Mouse (Mus musculus): ENCODE data around the gene 4930562C15Rik. TPM values are rescaled to one million over a fixed set of nuclear protein-coding genes. Genes with fewer than 3 reads are reported as not detected.

The 4930562C15Rik gene
- polyA plus RNA-seq, 1 experiment from 2014 or later, result 0.93 TPM

DNA sequence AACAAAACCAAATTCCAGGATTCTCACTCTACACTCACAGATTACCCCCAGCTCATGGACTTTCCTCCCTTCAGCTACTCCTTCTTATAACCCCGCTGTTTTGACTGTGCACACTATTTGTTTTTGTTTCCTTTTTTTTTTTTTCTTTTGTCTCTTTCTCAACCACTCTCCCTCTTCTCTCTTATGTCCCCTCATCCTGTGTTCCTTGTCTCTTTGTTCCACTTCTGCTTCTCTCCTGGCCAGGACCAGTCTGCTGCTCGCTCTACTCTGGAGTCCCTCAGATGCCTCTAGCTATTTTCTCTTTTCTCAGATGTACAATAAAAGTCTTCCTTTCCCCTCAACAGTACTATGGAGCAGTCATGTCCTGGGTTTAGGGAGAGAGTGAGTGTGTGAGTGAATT lies 67.2 kb downstream of the 4930562C15Rik start:
- Histone ChIP-seq H3K4me2 (ENCODE audit: low read depth, severe bottlenecking) (no peak overlapping the region), H3K27ac (replicated peaks; ENCODE audit: low read depth, low read length) (no peak overlapping the region), H3K9ac (ENCODE audit: low read length) (no peak overlapping the region), H3K36me3 (ENCODE audit: control insufficient read depth, insufficient read depth, low read length) (0 out of 2 replicates have a peak, but pooled peaks cover under 1% of the 10 kb centered on the region), H3K27me3 (ENCODE audit: control insufficient read depth, insufficient read depth, low read length) (no peaks in the 10 kb centered on the region), H3K9me3 (ENCODE audit: control insufficient read depth, low read length) (no peaks in the 10 kb centered on the region), H3K4me1 (ENCODE audit: control insufficient read depth, insufficient read depth, low read length) (no peaks in the 10 kb centered on the region), H3K4me3 (ENCODE audit: low read depth, low read length) (no peak overlapping the region)
- ATAC-seq (ENCODE audit: insufficient number of reproducible peaks, low FRiP score, low TSS enrichment, low read depth) (no peak), DNase-seq (ENCODE audit: low spot score) (no peak)
- WGBS, result 93% methylated on average over 2 of the region's 2 CpGs

DNA sequence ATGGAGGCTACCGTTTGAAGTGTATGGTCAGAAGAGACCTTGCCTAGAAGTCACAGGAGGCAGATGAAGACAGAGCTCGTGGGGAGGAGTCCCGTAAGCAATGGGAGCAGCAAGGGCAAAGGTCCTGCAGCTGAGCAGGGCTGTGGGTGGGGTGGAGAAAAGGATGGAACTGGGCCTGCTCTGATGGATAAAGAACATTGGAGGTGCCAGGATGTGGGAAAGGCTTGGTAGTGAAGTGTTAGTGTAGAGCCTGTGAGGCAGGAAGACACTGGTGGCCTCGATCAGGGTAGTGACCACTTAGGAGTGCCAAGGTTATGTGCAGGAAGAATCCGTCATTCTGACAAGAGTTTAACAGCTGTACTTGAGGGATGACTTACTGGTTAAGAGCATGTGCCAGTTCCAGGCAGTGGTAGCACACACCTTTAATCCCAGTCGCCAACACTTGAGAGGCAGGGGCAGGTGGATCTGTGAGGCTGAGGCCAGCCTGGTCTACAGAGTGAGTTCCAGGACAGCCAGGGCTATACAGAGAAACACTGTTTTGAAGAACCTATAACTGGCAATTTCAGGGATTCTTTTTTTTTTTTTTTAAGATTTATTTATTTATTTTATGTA lies 68.4 kb downstream of the 4930562C15Rik start:
- H3K27ac ChIP-seq (replicated peaks; ENCODE audit: low read depth, low read length), result no peak overlapping the region
- WGBS, result 81% methylated on average over 6 of the region's 6 CpGs
- ATAC-seq (ENCODE audit: insufficient number of reproducible peaks, low FRiP score, low TSS enrichment, low read depth), result no peak

GRCm38 (mm10) chr16:4904878-4905277 lies 69.7 kb downstream of the 4930562C15Rik start:
- DNase-seq (ENCODE audit: low spot score), result no peak
- Histone ChIP-seq H3K4me1 (ENCODE audit: control insufficient read depth, insufficient read depth, low read length) (no peaks in the 10 kb centered on the region), H3K27ac (replicated peaks; ENCODE audit: low read depth, low read length) (no peak overlapping the region), H3K4me3 (ENCODE audit: low read depth, low read length) (no peak overlapping the region), H3K9me3 (ENCODE audit: control insufficient read depth, low read length) (no peaks in the 10 kb centered on the region), H3K27me3 (ENCODE audit: control insufficient read depth, insufficient read depth, low read length) (no peaks in the 10 kb centered on the region), H3K9ac (ENCODE audit: low read length) (no peak overlapping the region), H3K4me2 (ENCODE audit: low read depth, severe bottlenecking) (no peak overlapping the region), H3K36me3 (ENCODE audit: control insufficient read depth, insufficient read depth, low read length) (0 out of 2 replicates have a peak, but pooled peaks cover 4% of the 10 kb centered on the region)
- 86% methylated on average over 3 of the region's 3 CpGs for WGBS
- no peak for ATAC-seq (ENCODE audit: insufficient number of reproducible peaks, low FRiP score, low TSS enrichment, low read depth)

More for the DNA sequence above, 68.4 kb downstream of the 4930562C15Rik start:
- Histone ChIP-seq H3K9me3 (ENCODE audit: control insufficient read depth, low read length) (no peaks in the 10 kb centered on the region), H3K36me3 (ENCODE audit: control insufficient read depth, insufficient read depth, low read length) (0 out of 2 replicates have a peak, but pooled peaks cover 2% of the 10 kb centered on the region), H3K4me2 (ENCODE audit: low read depth, severe bottlenecking) (no peak overlapping the region), H3K27me3 (ENCODE audit: control insufficient read depth, insufficient read depth, low read length) (no peaks in the 10 kb centered on the region), H3K9ac (ENCODE audit: low read length) (no peak overlapping the region), H3K4me3 (ENCODE audit: low read depth, low read length) (no peak overlapping the region), H3K4me1 (ENCODE audit: control insufficient read depth, insufficient read depth, low read length) (no peaks in the 10 kb centered on the region)
- DNase-seq (ENCODE audit: low spot score), result no peak

GRCm38 (mm10) chr16:4905591-4905990 lies 70.4 kb downstream of the 4930562C15Rik start:
- H3K4me1 ChIP-seq (ENCODE audit: control insufficient read depth, insufficient read depth, low read length), result no peaks in the 10 kb centered on the region
- no peak overlapping the region for H3K27ac ChIP-seq (replicated peaks; ENCODE audit: low read depth, low read length)
- ATAC-seq (ENCODE audit: insufficient number of reproducible peaks, low FRiP score, low TSS enrichment, low read depth), result no peak
- H3K36me3 ChIP-seq (ENCODE audit: control insufficient read depth, insufficient read depth, low read length), result peaks cover 4% of the 10 kb centered on the region; the same call in 1 of the 2 replicates
- no peak overlapping the region for H3K9ac ChIP-seq (ENCODE audit: low read length)
- H3K4me2 ChIP-seq (ENCODE audit: low read depth, severe bottlenecking), result no peak overlapping the region
- no peaks in the 10 kb centered on the region for H3K27me3 ChIP-seq (ENCODE audit: control insufficient read depth, insufficient read depth, low read length)
- 9% methylated on average over 1 of the region's 1 CpGs for WGBS
- no peaks in the 10 kb centered on the region for H3K9me3 ChIP-seq (ENCODE audit: control insufficient read depth, low read length)
- H3K4me3 ChIP-seq (ENCODE audit: low read depth, low read length), result no peak overlapping the region
- no peak for DNase-seq (ENCODE audit: low spot score)

DNA sequence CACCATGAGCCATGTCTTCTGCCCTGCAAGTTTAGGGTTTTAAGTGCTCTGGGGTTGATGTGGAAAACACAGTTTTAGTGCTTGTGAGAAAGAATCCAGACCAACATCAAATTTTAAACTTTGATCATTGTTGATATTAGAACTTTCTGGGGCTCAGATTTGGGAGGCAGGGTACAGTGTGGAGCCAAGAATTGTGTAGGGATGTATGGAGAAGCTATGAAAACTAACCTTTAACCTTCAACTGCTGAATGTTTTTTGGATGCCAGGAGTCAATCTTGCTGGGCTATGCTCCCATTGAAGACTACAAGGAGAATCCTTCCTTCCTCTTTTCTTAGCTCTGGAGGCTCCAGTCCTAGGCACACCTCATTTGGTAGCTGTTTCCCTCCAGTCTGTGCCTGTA lies 71.3 kb downstream of the 4930562C15Rik start:
- no peak overlapping the region for H3K27ac ChIP-seq (replicated peaks; ENCODE audit: low read depth, low read length)
- no peak overlapping the region for H3K4me3 ChIP-seq (ENCODE audit: low read depth, low read length)
- no peak for DNase-seq (ENCODE audit: low spot score)
- no peak overlapping the region for H3K4me2 ChIP-seq (ENCODE audit: low read depth, severe bottlenecking)
- peaks cover 10% of the 10 kb centered on the region for H3K36me3 ChIP-seq (ENCODE audit: control insufficient read depth, insufficient read depth, low read length)
- no peak for ATAC-seq (ENCODE audit: insufficient number of reproducible peaks, low FRiP score, low TSS enrichment, low read depth)
- no peaks in the 10 kb centered on the region for H3K9me3 ChIP-seq (ENCODE audit: control insufficient read depth, low read length)
- H3K27me3 ChIP-seq (ENCODE audit: control insufficient read depth, insufficient read depth, low read length), result no peaks in the 10 kb centered on the region
- H3K9ac ChIP-seq (ENCODE audit: low read length), result no peak overlapping the region
- no peaks in the 10 kb centered on the region for H3K4me1 ChIP-seq (ENCODE audit: control insufficient read depth, insufficient read depth, low read length)

- Histone ChIP-seq H3K4me3 (ENCODE audit: low read depth, low read length) (no peak overlapping the region), H3K27me3 (ENCODE audit: control insufficient read depth, insufficient read depth, low read length) (no peaks in the 10 kb centered on the region), H3K4me2 (ENCODE audit: low read depth, severe bottlenecking) (no peak overlapping the region), H3K27ac (replicated peaks; ENCODE audit: low read depth, low read length) (no peak overlapping the region), H3K9me3 (ENCODE audit: control insufficient read depth, low read length) (no peaks in the 10 kb centered on the region), H3K4me1 (ENCODE audit: control insufficient read depth, insufficient read depth, low read length) (no peaks in the 10 kb centered on the region), H3K36me3 (ENCODE audit: control insufficient read depth, insufficient read depth, low read length) (peaks cover 14% of the 10 kb centered on the region), H3K9ac (ENCODE audit: low read length) (no peak overlapping the region)
- ATAC-seq (ENCODE audit: insufficient number of reproducible peaks, low FRiP score, low TSS enrichment, low read depth) (no peak), DNase-seq (ENCODE audit: low spot score) (no peak)
- WGBS, result 78% methylated on average over 2 of the region's 2 CpGs
Measured at GRCm38 (mm10) chr16:4907386-4907785, 72.2 kb downstream of the 4930562C15Rik start.

GRCm38 (mm10) chr16:4907972-4908371 lies 72.8 kb downstream of the 4930562C15Rik start:
- Histone ChIP-seq H3K4me3 (ENCODE audit: low read depth, low read length) (no peak overlapping the region), H3K4me2 (ENCODE audit: low read depth, severe bottlenecking) (no peak overlapping the region), H3K36me3 (ENCODE audit: control insufficient read depth, insufficient read depth, low read length) (peaks cover 14% of the 10 kb centered on the region), H3K27ac (replicated peaks; ENCODE audit: low read depth, low read length) (no peak overlapping the region), H3K4me1 (ENCODE audit: control insufficient read depth, insufficient read depth, low read length) (no peaks in the 10 kb centered on the region), H3K9ac (ENCODE audit: low read length) (no peak overlapping the region), H3K27me3 (ENCODE audit: control insufficient read depth, insufficient read depth, low read length) (no peaks in the 10 kb centered on the region), H3K9me3 (ENCODE audit: control insufficient read depth, low read length) (no peaks in the 10 kb centered on the region)
- 57% methylated on average over 5 of the region's 5 CpGs for WGBS
- no peak for ATAC-seq (ENCODE audit: insufficient number of reproducible peaks, low FRiP score, low TSS enrichment, low read depth)
- no peak for DNase-seq (ENCODE audit: low spot score)

GRCm38 (mm10) chr16:4909745-4910144 lies 74.5 kb downstream of the 4930562C15Rik start:
- WGBS, result 96% methylated on average over 2 of the region's 2 CpGs
- H3K36me3 ChIP-seq (ENCODE audit: control insufficient read depth, insufficient read depth, low read length), result peaks cover 14% of the 10 kb centered on the region

DNA sequence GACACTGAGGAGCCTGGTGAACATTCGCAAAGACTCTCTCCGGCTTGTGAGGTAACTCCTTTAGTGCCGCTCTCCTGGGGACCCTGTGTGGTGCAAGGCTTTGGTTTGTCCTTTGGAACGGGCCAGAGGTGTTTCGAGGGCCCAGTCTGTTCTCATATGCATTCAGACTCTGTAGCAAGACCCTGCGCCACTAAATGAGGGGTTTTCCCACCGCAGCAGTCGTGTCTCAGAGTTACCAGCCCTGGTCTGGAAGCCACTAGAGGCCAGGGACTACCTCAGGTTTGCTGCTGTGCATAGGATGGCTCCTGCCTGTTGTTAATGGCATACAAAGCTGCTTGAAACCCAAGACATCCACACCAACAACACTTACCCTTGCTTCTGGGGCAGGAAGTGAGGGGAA lies 75.5 kb downstream of the 4930562C15Rik start:
- no peak for DNase-seq (ENCODE audit: low spot score)
- Histone ChIP-seq H3K9ac (ENCODE audit: low read length) (no peak overlapping the region), H3K27ac (replicated peaks; ENCODE audit: low read depth, low read length) (no peak overlapping the region), H3K36me3 (ENCODE audit: control insufficient read depth, insufficient read depth, low read length) (peaks cover 14% of the 10 kb centered on the region), H3K27me3 (ENCODE audit: control insufficient read depth, insufficient read depth, low read length) (no peaks in the 10 kb centered on the region), H3K9me3 (ENCODE audit: control insufficient read depth, low read length) (no peaks in the 10 kb centered on the region), H3K4me2 (ENCODE audit: low read depth, severe bottlenecking) (no peak overlapping the region), H3K4me3 (ENCODE audit: low read depth, low read length) (no peak overlapping the region), H3K4me1 (ENCODE audit: control insufficient read depth, insufficient read depth, low read length) (no peaks in the 10 kb centered on the region)
- WGBS, result 94% methylated on average over 8 of the region's 8 CpGs
- no peak for ATAC-seq (ENCODE audit: insufficient number of reproducible peaks, low FRiP score, low TSS enrichment, low read depth)

More at GRCm38 (mm10) chr16:4909745-4910144, 74.5 kb downstream of the 4930562C15Rik start:
- no peak overlapping the region for H3K4me3 ChIP-seq (ENCODE audit: low read depth, low read length)
- H3K9ac ChIP-seq (ENCODE audit: low read length), result no peak overlapping the region
- H3K27ac ChIP-seq (replicated peaks; ENCODE audit: low read depth, low read length), result no peak overlapping the region
- no peaks in the 10 kb centered on the region for H3K27me3 ChIP-seq (ENCODE audit: control insufficient read depth, insufficient read depth, low read length)
- no peaks in the 10 kb centered on the region for H3K4me1 ChIP-seq (ENCODE audit: control insufficient read depth, insufficient read depth, low read length)
- H3K4me2 ChIP-seq (ENCODE audit: low read depth, severe bottlenecking), result no peak overlapping the region
- no peak for ATAC-seq (ENCODE audit: insufficient number of reproducible peaks, low FRiP score, low TSS enrichment, low read depth)
- DNase-seq (ENCODE audit: low spot score), result no peak
- H3K9me3 ChIP-seq (ENCODE audit: control insufficient read depth, low read length), result no peaks in the 10 kb centered on the region

Data from limb, embryonic 11.5 days (tissue).